Comparison of ENCODE assay signal across 23 mouse cellular contexts in the genomic region with DNA sequence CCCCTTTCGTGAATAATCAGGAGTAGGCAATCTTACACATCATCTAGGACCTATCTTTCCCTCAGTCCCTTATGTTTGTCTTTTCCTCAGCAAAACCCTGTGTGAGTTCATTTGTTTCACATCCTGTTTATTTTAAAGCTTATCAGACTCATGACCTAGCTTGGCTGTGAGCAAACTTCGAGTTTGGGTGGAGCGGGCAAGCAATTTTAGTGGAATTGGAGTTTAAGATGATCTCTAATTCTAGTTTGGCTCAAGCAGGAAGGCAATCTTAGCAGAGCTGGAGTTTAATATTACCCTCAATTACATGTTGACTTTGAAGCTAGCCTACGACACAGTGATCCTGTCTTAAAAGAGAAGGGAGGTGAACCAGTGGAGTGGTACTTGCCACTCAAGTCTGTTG.
"Had no signal": no experiment of that assay in that cellular context is flagged by ENCODE, and none has a peak within 500 bp of the region (broad histone marks: within the 10 kb centered on the region; RNA-seq: fewer than 3 reads in every experiment).

No protein-coding gene starts in this region.

- H3K4me3 ChIP-seq: forebrain, embryonic 15.5 days; heart, embryonic 13.5 days; heart, embryonic 15.5 days; hindbrain, embryonic 13.5 days; hindbrain, embryonic 15.5 days; kidney, embryonic 15.5 days; limb, embryonic 13.5 days had no signal

- H3K27me3 ChIP-seq: forebrain, embryonic 15.5 days; heart, embryonic 13.5 days; heart, embryonic 15.5 days; hindbrain, embryonic 15.5 days; kidney, embryonic 15.5 days; limb, embryonic 13.5 days had no signal

- H3K9me3 ChIP-seq: forebrain, embryonic 15.5 days; heart, embryonic 13.5 days; heart, embryonic 15.5 days; hindbrain, embryonic 13.5 days; hindbrain, embryonic 15.5 days; kidney, embryonic 15.5 days; limb, embryonic 13.5 days had no signal

- H3K9ac ChIP-seq: forebrain, embryonic 15.5 days; forebrain, postnatal 0 days; heart, embryonic 13.5 days; heart, embryonic 15.5 days; hindbrain, embryonic 13.5 days; hindbrain, embryonic 15.5 days; kidney, embryonic 15.5 days; limb, embryonic 13.5 days had no signal

- H3K27ac ChIP-seq: forebrain, embryonic 15.5 days; heart, embryonic 13.5 days; heart, embryonic 15.5 days; hindbrain, embryonic 13.5 days; hindbrain, embryonic 15.5 days; hindbrain, postnatal 0 days; kidney, embryonic 15.5 days; kidney, postnatal 0 days; limb, embryonic 13.5 days had no signal

- H3K4me2 ChIP-seq: forebrain, embryonic 15.5 days; heart, embryonic 11.5 days; heart, embryonic 13.5 days; heart, embryonic 15.5 days; hindbrain, embryonic 13.5 days; hindbrain, embryonic 15.5 days; kidney, embryonic 15.5 days; limb, embryonic 13.5 days had no signal

- ATAC-seq: forebrain, embryonic 15.5 days; forebrain, postnatal 0 days; hindbrain, postnatal 0 days; intestine, embryonic 16.5 days had no signal

- DNase-seq: forebrain, postnatal 0 days; gastrocnemius, postnatal 14 days; gastrocnemius, postnatal 36 days; heart, postnatal 14 days; kidney, adult 11 months; kidney, adult 2 months; kidney, adult 9 months; kidney, postnatal 14 days; kidney, postnatal 36 days; layer of hippocampus, adult 9-11 months; layer of hippocampus, postnatal 36 days; left cerebral cortex, postnatal 4 days had no signal

- H3K4me1 ChIP-seq: forebrain, embryonic 15.5 days; heart, embryonic 15.5 days; hindbrain, embryonic 15.5 days had no signal

- H3K36me3 ChIP-seq: forebrain, embryonic 15.5 days; heart, embryonic 13.5 days; heart, embryonic 15.5 days; hindbrain, embryonic 13.5 days; hindbrain, embryonic 15.5 days; kidney, embryonic 15.5 days; limb, embryonic 13.5 days had no signal
